Mouse (Mus musculus) kidney, postnatal 10 days (tissue): ENCODE data around the gene Irak1bp1.

Source experiments
- DNase-seq: peaks from one replicate; pipeline ENCODE4 v3.0.0; 2021; ENCODE audit warnings: mixed read lengths

Gene Irak1bp1

DNA sequence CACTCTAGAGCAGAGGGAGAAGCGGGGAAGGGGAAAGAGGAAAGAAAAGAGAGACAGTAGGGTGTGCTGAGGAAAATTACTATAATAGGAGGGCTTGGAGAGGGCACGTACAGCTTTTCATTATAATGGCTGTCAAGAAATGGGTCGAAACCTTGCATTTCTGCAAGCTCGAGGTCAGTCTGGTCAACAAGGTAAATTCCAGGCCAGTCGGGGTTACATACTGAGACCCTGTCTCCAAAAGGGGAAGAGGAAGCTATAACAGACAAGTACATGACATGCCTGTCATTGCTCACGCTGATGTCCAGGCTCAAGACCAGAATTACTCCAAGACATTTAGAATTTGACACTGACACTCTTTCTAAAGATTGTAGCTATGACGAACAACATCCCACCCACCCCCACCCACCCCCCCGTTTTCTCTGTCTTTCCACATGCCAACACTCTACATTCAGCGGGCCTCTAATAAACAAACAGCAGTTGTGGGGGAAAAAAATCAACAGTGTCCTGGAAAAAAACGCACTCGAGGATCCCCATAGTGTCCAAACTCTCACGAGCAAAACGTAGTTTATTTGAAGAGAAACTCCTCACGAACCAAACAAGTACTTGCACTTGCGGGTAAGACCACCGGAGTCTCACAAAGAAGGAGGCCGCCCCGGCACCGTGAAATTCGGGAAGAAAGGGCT, at the start of gene Irak1bp1:
Gene Irak1bp1, plus strand, starts transcription at position 534 of the 683 bp plus-strand sequence.
- no peak for DNase-seq

GRCm38 (mm10) chr9:82788375-82788774, 41.0 kb upstream of the Irak1bp1 start:
- no peak for DNase-seq

- DNase-seq, result peak; percentile 25
These were observed 29.0 kb upstream of the Irak1bp1 start for GRCm38 (mm10) chr9:82800360-82800759.

- DNase-seq, result no peak
These were observed 22.2 kb upstream of the Irak1bp1 start for GRCm38 (mm10) chr9:82807129-82807528.

GRCm38 (mm10) chr9:82807635-82808034, 21.7 kb upstream of the Irak1bp1 start:
- no peak for DNase-seq

GRCm38 (mm10) chr9:82812172-82812963, 17.0 kb upstream of the Irak1bp1 start:
- DNase-seq, result no peak

DNA sequence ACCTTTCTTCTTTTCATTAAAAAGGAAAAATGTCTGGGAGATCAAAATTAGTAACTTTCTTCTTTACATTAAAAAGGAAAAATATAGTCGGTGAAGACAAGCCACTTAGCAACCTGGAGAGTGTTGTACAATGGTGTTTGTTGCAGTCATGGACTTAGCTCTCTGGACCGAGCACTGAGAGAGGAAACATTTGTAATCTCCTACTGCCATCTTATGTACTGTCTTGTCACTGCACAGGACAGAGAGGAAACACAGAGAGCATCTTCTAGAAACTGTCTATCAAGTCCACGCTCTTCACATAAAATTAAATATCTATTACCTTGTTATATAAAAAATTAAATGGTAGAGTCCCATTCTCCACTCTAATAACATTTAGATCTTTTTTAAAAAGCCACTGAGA, 14.8 kb upstream of the Irak1bp1 start:
- DNase-seq, result no peak

- DNase-seq, result no peak
These were observed 14.0 kb upstream of the Irak1bp1 start for GRCm38 (mm10) chr9:82815257-82815785.

GRCm38 (mm10) chr9:82826426-82826825, 2.9 kb upstream of the Irak1bp1 start:
- no peak for DNase-seq

DNA sequence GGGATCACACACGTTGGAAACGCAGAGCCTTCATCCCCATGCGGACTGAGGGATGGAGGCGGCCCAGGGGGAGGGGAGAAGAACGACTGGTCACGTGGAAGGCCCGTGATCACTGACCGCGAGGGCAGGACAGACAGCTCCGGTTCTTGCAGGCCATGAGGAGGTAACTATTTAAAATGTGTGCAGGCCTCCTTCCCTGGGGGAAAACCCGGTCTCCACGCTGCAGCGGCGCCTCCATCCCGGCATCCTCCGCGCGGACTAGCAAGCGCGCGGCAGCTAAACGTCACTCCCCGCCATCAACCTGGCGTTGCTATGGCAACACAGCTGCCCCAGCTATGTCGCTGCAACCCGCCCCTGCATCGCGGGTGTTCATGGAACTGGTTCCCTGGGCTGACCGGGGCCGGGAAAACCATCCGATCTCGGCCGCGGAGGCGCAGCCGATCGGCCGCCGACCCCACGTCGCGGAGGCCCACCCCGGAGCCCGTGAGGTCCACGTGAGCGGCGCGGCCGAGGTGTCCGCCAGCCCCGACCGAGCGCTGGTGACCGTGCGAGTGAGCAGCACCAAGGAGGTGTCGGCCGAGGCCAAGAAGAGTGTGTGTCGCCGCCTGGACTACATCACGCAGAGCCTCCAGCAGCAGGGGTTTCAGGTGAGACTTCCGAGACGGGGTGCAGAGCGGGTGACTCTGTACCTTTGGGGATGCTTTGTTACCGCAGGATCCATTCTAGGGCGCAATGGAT, 522 bp downstream of the Irak1bp1 start:
- peak; percentile 92 for DNase-seq

GRCm38 (mm10) chr9:82831891-82832290, 2.6 kb downstream of the Irak1bp1 start:
- DNase-seq, result no peak

DNA sequence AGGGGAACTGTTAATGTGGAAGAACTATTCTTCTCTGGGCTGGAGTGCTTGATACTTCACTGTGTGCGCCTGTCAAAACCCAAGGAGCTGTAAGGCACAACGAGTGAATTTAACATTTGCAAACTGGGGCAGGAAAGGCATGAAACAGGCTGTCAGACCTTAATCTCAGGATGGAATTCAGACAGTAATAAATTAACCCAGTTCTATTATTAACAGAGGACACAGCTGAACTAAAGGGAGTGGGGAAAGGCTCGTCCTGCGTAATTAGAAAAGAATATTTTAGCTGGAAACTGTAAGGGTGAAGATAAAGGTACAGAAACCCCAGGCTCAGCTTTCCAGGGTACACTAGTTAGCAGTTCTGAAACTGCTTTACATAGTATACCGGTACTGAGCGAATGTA, 6.6 kb downstream of the Irak1bp1 start:
- DNase-seq, result no peak

DNA sequence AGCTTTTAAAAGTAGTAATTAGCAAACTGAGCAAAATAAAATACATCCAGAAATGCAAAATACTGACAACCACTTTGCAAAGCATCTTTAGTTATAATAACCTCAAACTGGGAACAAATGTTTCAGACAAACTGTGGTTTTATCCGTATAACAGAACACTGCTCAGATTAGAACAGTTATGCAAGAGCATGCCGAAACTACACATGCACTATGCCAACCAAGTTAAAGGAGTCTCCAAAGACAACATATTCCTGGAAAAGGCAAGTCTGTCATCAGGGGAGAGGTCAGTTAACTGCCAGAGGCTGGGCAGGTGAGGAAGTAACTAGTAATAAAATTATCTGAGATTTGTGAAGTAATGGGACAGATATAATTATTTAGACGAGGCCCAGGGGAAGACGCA, 13.3 kb downstream of the Irak1bp1 start:
- DNase-seq, result no peak

DNA sequence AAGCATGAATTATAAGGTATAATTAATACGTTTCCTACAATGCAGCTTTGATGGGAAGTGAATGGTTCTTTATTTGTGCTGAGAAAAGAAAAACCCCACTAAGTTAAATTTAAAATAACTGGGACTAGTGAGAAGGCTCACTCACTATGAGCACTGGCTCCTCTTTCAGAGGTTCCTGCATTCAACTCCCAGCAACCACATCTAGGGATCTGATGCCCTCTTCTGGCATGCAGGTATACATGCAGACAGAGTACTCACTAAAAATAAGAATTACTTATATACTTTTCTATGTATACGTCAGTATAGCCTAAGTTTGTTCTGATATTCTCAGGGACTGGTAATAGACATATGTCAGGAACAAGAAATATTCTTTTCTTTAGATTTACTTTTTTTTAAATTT, 24.7 kb downstream of the Irak1bp1 start:
- DNase-seq, result no peak

DNA sequence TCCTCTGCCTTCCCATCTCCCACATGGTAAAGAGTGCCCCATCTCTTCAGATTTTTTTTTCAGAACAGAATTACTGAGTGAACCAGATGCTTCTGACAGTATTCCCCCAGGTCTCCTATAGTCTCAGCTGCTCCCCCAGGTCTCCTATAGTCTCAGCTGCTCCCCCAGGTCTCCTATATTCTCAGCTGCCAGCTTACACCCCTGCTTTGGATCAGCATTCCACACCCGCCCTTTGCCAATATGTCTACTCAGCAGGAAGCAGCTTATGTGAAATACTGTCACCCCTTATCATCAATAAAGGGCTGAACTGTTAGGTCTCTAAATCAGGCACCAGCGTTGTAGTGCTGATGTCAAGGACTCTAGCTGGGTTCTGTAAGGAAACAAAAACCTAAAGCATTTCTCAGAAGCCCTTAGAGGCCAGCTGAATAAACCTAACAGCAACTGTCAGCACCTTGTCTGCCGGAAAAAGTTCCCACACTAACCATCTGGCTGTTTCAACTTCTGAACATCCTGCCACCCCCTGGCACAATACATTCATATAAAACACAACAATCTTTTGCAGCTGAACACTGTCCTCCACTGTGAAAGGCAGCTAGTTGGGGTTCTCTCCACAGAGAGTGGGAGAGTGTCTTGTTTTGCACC, 25.8 kb downstream of the Irak1bp1 start:
- DNase-seq, result no peak

GRCm38 (mm10) chr9:82856241-82856640, 26.9 kb downstream of the Irak1bp1 start:
- DNase-seq, result no peak

DNA sequence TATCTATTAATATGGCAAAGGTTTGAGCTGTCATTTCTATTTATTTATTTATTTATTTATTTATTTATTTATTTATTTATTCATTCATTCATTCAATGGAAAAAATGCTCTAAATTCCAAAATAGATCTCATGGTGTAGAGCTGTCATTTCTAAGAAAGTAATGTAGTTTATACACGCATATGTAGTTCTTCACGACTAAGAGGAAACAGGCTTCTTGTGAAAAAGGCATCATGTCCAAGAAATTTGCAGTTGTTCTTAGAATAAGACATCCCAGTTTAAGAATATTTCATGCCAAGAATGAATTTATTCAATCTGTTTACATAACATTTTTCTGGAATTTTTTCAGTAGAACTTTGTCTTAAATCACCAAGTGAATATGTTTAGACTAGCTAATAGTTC, 31.5 kb downstream of the Irak1bp1 start:
- no peak for DNase-seq

DNA sequence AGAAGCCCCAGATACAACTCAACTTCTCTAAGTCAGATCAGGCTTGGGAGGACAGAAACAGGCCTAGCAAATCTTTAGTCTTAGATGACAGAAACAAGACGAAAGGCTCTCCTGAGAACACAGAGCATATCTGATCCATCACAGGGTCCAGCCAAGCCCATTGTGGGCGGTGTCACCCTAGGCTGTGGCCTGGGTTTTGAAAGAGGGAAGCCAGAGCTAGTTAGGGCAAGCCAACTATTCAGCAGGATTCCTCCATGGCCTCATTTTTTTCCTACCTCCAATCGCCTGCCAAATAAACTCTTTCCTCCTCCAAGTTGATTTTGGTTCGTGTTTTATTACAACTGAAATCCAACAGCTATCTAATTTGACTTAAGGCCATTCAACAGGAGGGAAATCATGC, 32.0 kb downstream of the Irak1bp1 start:
- DNase-seq, result peak; percentile 40

DNA sequence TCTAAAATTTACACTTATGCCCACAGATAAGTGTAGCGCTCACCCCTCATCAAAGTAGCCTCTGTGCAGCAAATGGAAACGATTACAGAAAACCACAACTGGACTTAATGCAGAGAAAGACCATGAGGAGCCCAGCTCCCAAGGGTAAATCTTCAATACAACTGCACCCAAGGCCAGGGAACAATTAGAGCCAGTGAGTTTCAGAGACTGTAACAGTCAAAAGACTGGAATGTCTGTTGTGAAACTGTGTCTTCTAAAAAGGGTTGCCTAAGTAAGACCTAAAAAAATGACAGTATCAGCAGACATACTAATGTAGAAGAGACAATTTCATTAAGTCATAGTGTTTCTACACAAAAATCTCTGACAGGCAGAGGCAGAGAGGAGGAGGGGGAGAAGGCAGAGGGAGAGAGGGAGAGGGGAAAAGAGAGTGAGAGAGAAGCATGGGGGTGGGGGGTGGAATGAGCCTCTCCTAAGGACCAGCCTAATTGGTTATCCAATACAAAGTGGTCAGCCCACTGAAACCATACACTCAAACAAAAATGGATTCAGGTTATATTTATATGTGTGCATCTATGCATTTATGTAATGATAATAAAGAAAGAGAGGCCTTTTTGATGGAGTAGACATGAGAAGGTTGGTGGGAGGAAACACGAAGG, 32.6 kb downstream of the Irak1bp1 start:
- DNase-seq, result no peak

GRCm38 (mm10) chr9:82866121-82866520, 36.8 kb downstream of the Irak1bp1 start:
- DNase-seq, result no peak

- no peak for DNase-seq
These were observed 38.4 kb downstream of the Irak1bp1 start for GRCm38 (mm10) chr9:82867698-82868097.

GRCm38 (mm10) chr9:82877078-82877477, 47.7 kb downstream of the Irak1bp1 start:
- no peak for DNase-seq
